Mouse (Mus musculus): ENCODE results near the gene Rdm1. TPM values are rescaled to one million over a fixed set of nuclear protein-coding genes. Genes with fewer than 3 reads are reported as not detected.

Rdm1 gene
- total and polyA plus RNA-seq, 3 experiments, result 6.5 to 6.8 TPM; not detected in 1

GRCm38 (mm10) chr11:101678770-101679169 lies 51.8 kb downstream of the Rdm1 start:
- no peaks in the 10 kb centered on the region for H3K9me3 ChIP-seq (replicated peaks; ENCODE audit: insufficient read depth, low read length)
- no peaks in the 10 kb centered on the region for H3K4me1 ChIP-seq (ENCODE audit: control insufficient read depth in 1 of 2, insufficient read depth in 2 of 2, low read length in 2 of 2)
- no peak for DNase-seq (ENCODE audit: low read depth, low spot score)
- H3K4me3 ChIP-seq (ENCODE audit: control insufficient read depth in 1 of 2, insufficient read depth in 1 of 2, low read depth in 2 of 2, low read length in 2 of 2), result no peak overlapping the region
- H3K79me2 ChIP-seq (ENCODE audit: control insufficient read depth, insufficient read depth, low read length, poor library complexity), result no peaks in the 10 kb centered on the region
- H3K9ac ChIP-seq (ENCODE audit: control insufficient read depth, low read depth, low read length, poor library complexity, severe bottlenecking), result no peak overlapping the region
- H3K27ac ChIP-seq (ENCODE audit: control insufficient read depth, low read depth, low read length), result no peak overlapping the region
- no peak for TF ChIP-seq RCOR1 (IDR thresholded peaks at IDR 0.05; ENCODE audit: low read depth, low read length)
- no peak for TF ChIP-seq CHD1 (IDR thresholded peaks at IDR 0.05; ENCODE audit: low read depth, low read length)
- TF ChIP-seq MAX (IDR thresholded peaks at IDR 0.05; ENCODE audit: low read length), result no peak
- TF ChIP-seq POLR2AphosphoS5 (IDR thresholded peaks at IDR 0.05; ENCODE audit: borderline replicate concordance, low read depth, low read length), result no peak
- TF ChIP-seq JUND (IDR thresholded peaks at IDR 0.05; ENCODE audit: low read depth, low read length), result no peak
- peaks cover 4 to 7% of the 10 kb centered on the region in 2 experiments; a peak in 3 of 4 replicates for H3K27me3 ChIP-seq (ENCODE audit: control insufficient read depth in 1 of 2, insufficient read depth in 2 of 2, low read length in 2 of 2)
- H3K36me3 ChIP-seq (ENCODE audit: control insufficient read depth in 1 of 2, insufficient read depth in 2 of 2, low read length in 2 of 2), result no peaks in the 10 kb centered on the region

GRCm38 (mm10) chr11:101679907-101680306 lies 52.9 kb downstream of the Rdm1 start:
- Histone ChIP-seq H3K36me3 (ENCODE audit: control insufficient read depth in 1 of 2, insufficient read depth in 2 of 2, low read length in 2 of 2) (no peaks in the 10 kb centered on the region), H3K27ac (ENCODE audit: control insufficient read depth, low read depth, low read length) (no peak overlapping the region), H3K4me3 (ENCODE audit: control insufficient read depth in 1 of 2, insufficient read depth in 1 of 2, low read depth in 2 of 2, low read length in 2 of 2) (no peak overlapping the region), H3K4me1 (ENCODE audit: control insufficient read depth in 1 of 2, insufficient read depth in 2 of 2, low read length in 2 of 2) (no peaks in the 10 kb centered on the region), H3K9ac (ENCODE audit: control insufficient read depth, low read depth, low read length, poor library complexity, severe bottlenecking) (no peak overlapping the region), H3K27me3 (ENCODE audit: control insufficient read depth in 1 of 2, insufficient read depth in 2 of 2, low read length in 2 of 2) (peaks cover 4 to 10% of the 10 kb centered on the region in 2 experiments; a peak in 3 of 4 replicates), H3K9me3 (replicated peaks; ENCODE audit: insufficient read depth, low read length) (no peaks in the 10 kb centered on the region), H3K79me2 (ENCODE audit: control insufficient read depth, insufficient read depth, low read length, poor library complexity) (no peaks in the 10 kb centered on the region)
- TF ChIP-seq GABPA (IDR thresholded peaks at IDR 0.05; ENCODE audit: low read depth, low read length) (no peak), E2F4 (IDR thresholded peaks at IDR 0.05; ENCODE audit: borderline replicate concordance, low read depth, low read length) (no peak), TCF12 (IDR thresholded peaks at IDR 0.05; ENCODE audit: low read depth, low read length) (no peak), UBTF (IDR thresholded peaks at IDR 0.05; ENCODE audit: borderline replicate concordance, insufficient read depth, low read depth, low read length) (no peak), ZKSCAN1 (IDR thresholded peaks at IDR 0.05; ENCODE audit: low read depth, low read length) (no peak), POLR2A (IDR thresholded peaks at IDR 0.05; ENCODE audit: control insufficient read depth in 1 of 2, insufficient read depth in 1 of 2, low read depth in 1 of 2, low read length in 2 of 2, poor library complexity in 1 of 2) (no peak), MEF2A (IDR thresholded peaks at IDR 0.05; ENCODE audit: extremely low read depth, insufficient replicate concordance, low read depth, low read length, poor library complexity, severe bottlenecking) (no peak), NELFE (IDR thresholded peaks at IDR 0.05; ENCODE audit: low read depth, low read length) (no peak), JUND (IDR thresholded peaks at IDR 0.05; ENCODE audit: low read depth, low read length) (no peak), MAFK (IDR thresholded peaks at IDR 0.05; ENCODE audit: borderline replicate concordance, low read depth, low read length) (no peak), SIN3A (IDR thresholded peaks at IDR 0.05; ENCODE audit: low read length) (no peak), KAT2A (conservative IDR thresholded peaks at IDR 0.05; ENCODE audit: low read depth, low read length) (no peak), MAZ (IDR thresholded peaks at IDR 0.05; ENCODE audit: low read depth, low read length) (no peak), TBP (IDR thresholded peaks at IDR 0.05; ENCODE audit: low read depth, low read length) (no peak), RCOR1 (IDR thresholded peaks at IDR 0.05; ENCODE audit: low read depth, low read length) (no peak), GATA1 (IDR thresholded peaks at IDR 0.05; ENCODE audit: low read depth, low read length) (no peak)
- no peak for DNase-seq (ENCODE audit: low read depth, low spot score)
